Comparison of ENCODE assay signal across 11 mouse cellular contexts in genomic region chr2:155962991-155963390, GRCm38 (mm10). TPM values are rescaled to one million over a fixed set of nuclear protein-coding genes. Genes with fewer than 3 reads are reported as not detected.
DNase-seq lines count a peak whose midpoint lies in the region; ATAC-seq lines count a peak whose summit lies in the region.
"Had no signal": no experiment of that assay in that cellular context is flagged by ENCODE, and none has a peak within 500 bp of the region (broad histone marks: within the 10 kb centered on the region; RNA-seq: fewer than 3 reads in every experiment).

No protein-coding gene starts in this region.

- WGBS in embryonic facial prominence, embryonic 11.5 days = 61% methylated on average over 1 of the region's 1 CpGs
- WGBS in embryonic facial prominence, embryonic 10.5 days = 63% methylated on average over 1 of the region's 1 CpGs
- 72% methylated on average over 1 of the region's 1 CpGs for whole genome bisulfite sequencing in limb, embryonic 10.5 days

- no peaks in the 10 kb centered on the region for H3K9me3 ChIP-seq in embryonic facial prominence, embryonic 11.5 days (replicated peaks; ENCODE audit: control insufficient read depth, low read length)
- H3K9me3 ChIP-seq in embryonic facial prominence, embryonic 10.5 days = no peaks in the 10 kb centered on the region
- H3K9me3 ChIP-seq in limb, embryonic 10.5 days (replicated peaks) = no peaks in the 10 kb centered on the region
- H3K9me3 ChIP-seq: G1E had no signal

- DNase-seq in embryonic facial prominence, embryonic 11.5 days (ENCODE audit: low spot score) = peak; percentile 36
- DNase-seq in embryonic facial prominence, embryonic 10.5 days (ENCODE audit: low spot score) = no peak
- DNase-seq in left cerebral cortex, postnatal 14 days (ENCODE audit: low spot score in 2 of 2) = peak; percentile 31 to 73
- no peak for DNase-seq in left cerebral cortex, adult 11 months (ENCODE audit: low spot score)
- peak; percentile 71 for DNase-seq in MN1 (ENCODE audit: low spot score)
- DNase-seq in limb, embryonic 10.5 days (ENCODE audit: low spot score) = peak; percentile 26
- DNase-seq in Muller cell, postnatal 12 days (ENCODE audit: inconsistent ontology term) = no peak
- DNase-seq in ovary, adult 18-20 months (ENCODE audit: low spot score) = no peak

- no peak overlapping the region for H3K4me3 ChIP-seq in embryonic facial prominence, embryonic 11.5 days (ENCODE audit: low read depth, low read length)
- H3K4me3 ChIP-seq in embryonic facial prominence, embryonic 10.5 days = no peak overlapping the region
- H3K4me3 ChIP-seq in limb, embryonic 10.5 days = no peak overlapping the region

- peaks cover 20% of the 10 kb centered on the region for H3K36me3 ChIP-seq in embryonic facial prominence, embryonic 11.5 days (replicated peaks; ENCODE audit: control insufficient read depth, insufficient read depth, low read depth, low read length)
- peaks cover 87% of the 10 kb centered on the region for H3K36me3 ChIP-seq in embryonic facial prominence, embryonic 10.5 days (replicated peaks)
- H3K36me3 ChIP-seq in limb, embryonic 10.5 days = peaks cover 86% of the 10 kb centered on the region

- intact Hi-C loops in left cerebral cortex, postnatal 14 days (cut with DNase I) = loop anchor here (5.0 kb wide), 1 partner anchor 179 kb away; the partner anchor contains the start of genes Nfs1 and Romo1

- no peak for ATAC-seq in embryonic facial prominence, embryonic 11.5 days (replicated peaks; ENCODE audit: insufficient number of reproducible peaks, low FRiP score, low TSS enrichment, low read depth)

- no peak overlapping the region for H3K27ac ChIP-seq in embryonic facial prominence, embryonic 11.5 days (replicated peaks; ENCODE audit: low read depth, low read length)
- no peak overlapping the region for H3K27ac ChIP-seq in embryonic facial prominence, embryonic 10.5 days (replicated peaks)
- H3K27ac ChIP-seq in limb, embryonic 10.5 days = no peak overlapping the region

- H3K4me2 ChIP-seq in embryonic facial prominence, embryonic 11.5 days (ENCODE audit: low read depth, low read length) = no peak overlapping the region
- H3K4me2 ChIP-seq: heart, embryonic 11.5 days had no signal

- no peaks in the 10 kb centered on the region for H3K4me1 ChIP-seq in embryonic facial prominence, embryonic 11.5 days (ENCODE audit: control insufficient read depth, insufficient read depth, low read length)
- H3K4me1 ChIP-seq in embryonic facial prominence, embryonic 10.5 days = no peaks in the 10 kb centered on the region
- H3K4me1 ChIP-seq in limb, embryonic 10.5 days = no peaks in the 10 kb centered on the region

- no peaks in the 10 kb centered on the region for H3K27me3 ChIP-seq in embryonic facial prominence, embryonic 11.5 days (ENCODE audit: control insufficient read depth, insufficient read depth, low read length)
- no peaks in the 10 kb centered on the region for H3K27me3 ChIP-seq in embryonic facial prominence, embryonic 10.5 days (replicated peaks; ENCODE audit: low read depth, poor library complexity, severe bottlenecking)
- no peaks in the 10 kb centered on the region for H3K27me3 ChIP-seq in limb, embryonic 10.5 days (ENCODE audit: low read depth, poor library complexity, severe bottlenecking)

- H3K9ac ChIP-seq in embryonic facial prominence, embryonic 11.5 days (replicated peaks; ENCODE audit: low read length) = no peak overlapping the region

RNA-seq across cellular contexts. Expression of gene Cep250, which starts 6.7 kb away (rescaled TPM):
- 13.4 and 14.0 TPM in 2 replicates for polyA plus RNA-seq in embryonic facial prominence, embryonic 11.5 days (2014; fragmentation: Nextera tagmentation; extraction: Ambion mirVana)
- polyA plus RNA-seq in embryonic facial prominence, embryonic 10.5 days (2016; fragmentation: Nextera tagmentation; extraction: Ambion mirVana) = 29.8 and 31.4 TPM in 2 replicates
- total RNA-seq in left cerebral cortex, postnatal 14 days (2021) = 10 to 100 TPM; 15.1 to 16.3 TPM
- 28.7 and 34.3 TPM in 2 replicates for polyA plus RNA-seq in limb, embryonic 10.5 days (2016; fragmentation: Nextera tagmentation; extraction: Ambion mirVana)

RNA-seq across cellular contexts. Expression of gene Gdf5, which starts 17.8 kb away (rescaled TPM):
- 3.2 TPM in 2 replicates for polyA plus RNA-seq in embryonic facial prominence, embryonic 11.5 days (2014; fragmentation: Nextera tagmentation; extraction: Ambion mirVana)
- 0.52 and 0.91 TPM in 2 replicates for polyA plus RNA-seq in embryonic facial prominence, embryonic 10.5 days (2016; fragmentation: Nextera tagmentation; extraction: Ambion mirVana)
- under 1 TPM; 0.29 to 0.55 TPM for total RNA-seq in left cerebral cortex, postnatal 14 days (2021)
- polyA plus RNA-seq in limb, embryonic 10.5 days (2016; fragmentation: Nextera tagmentation; extraction: Ambion mirVana) = 1.4 and 8.1 TPM in 2 replicates
- polyA plus RNA-seq: G1E had no signal

RNA-seq across cellular contexts. Expression of gene Gm15557, which starts 22.5 kb away (rescaled TPM):
- not detected in 2 replicates for polyA plus RNA-seq in embryonic facial prominence, embryonic 11.5 days (2014; fragmentation: Nextera tagmentation; extraction: Ambion mirVana)
- polyA plus RNA-seq in embryonic facial prominence, embryonic 10.5 days (2016; fragmentation: Nextera tagmentation; extraction: Ambion mirVana) = 0.12 TPM in 1 of 2 replicates, not detected in the other
- not detected for total RNA-seq in left cerebral cortex, postnatal 14 days (2021)
- 0.13 and 0.18 TPM in 2 replicates for polyA plus RNA-seq in limb, embryonic 10.5 days (2016; fragmentation: Nextera tagmentation; extraction: Ambion mirVana)
- total RNA-seq: left cerebral cortex, postnatal 10 days had no signal
- polyA plus RNA-seq: heart, embryonic 11.5 days had no signal

RNA-seq across cellular contexts. Expression of gene Uqcc1, which starts 32.9 kb away (rescaled TPM):
- polyA plus RNA-seq in embryonic facial prominence, embryonic 11.5 days (2014; fragmentation: Nextera tagmentation; extraction: Ambion mirVana) = 85.3 and 87.7 TPM in 2 replicates
- 74.2 and 82.8 TPM in 2 replicates for polyA plus RNA-seq in embryonic facial prominence, embryonic 10.5 days (2016; fragmentation: Nextera tagmentation; extraction: Ambion mirVana)
- total RNA-seq in left cerebral cortex, postnatal 14 days (2021) = 10 to 100 TPM; 45.8 to 50.2 TPM
- polyA plus RNA-seq in limb, embryonic 10.5 days (2016; fragmentation: Nextera tagmentation; extraction: Ambion mirVana) = 78.6 and 83.1 TPM in 2 replicates

RNA-seq across cellular contexts. Expression of gene 6430550D23Rik, which starts 44.8 kb away (rescaled TPM):
- 0.89 and 1.5 TPM in 2 replicates for polyA plus RNA-seq in embryonic facial prominence, embryonic 11.5 days (2014; fragmentation: Nextera tagmentation; extraction: Ambion mirVana)
- 0.91 and 1.4 TPM in 2 replicates for polyA plus RNA-seq in embryonic facial prominence, embryonic 10.5 days (2016; fragmentation: Nextera tagmentation; extraction: Ambion mirVana)
- 1 to 10 TPM in 1 of 2 experiments, under 1 TPM in 1; 0.88 to 1.3 TPM for total RNA-seq in left cerebral cortex, postnatal 14 days (2021)
- 1.2 and 1.5 TPM in 2 replicates for polyA plus RNA-seq in limb, embryonic 10.5 days (2016; fragmentation: Nextera tagmentation; extraction: Ambion mirVana)

Comparison
In these comparisons a context has a peak if more than half of its experiments do, and no peak if none do; other contexts are left out.
1. DNase-seq: peak in embryonic facial prominence, embryonic 11.5 days (single experiment), left cerebral cortex, postnatal 14 days (2 of 2), MN1 (single experiment) and limb, embryonic 10.5 days (single experiment); none in embryonic facial prominence, embryonic 10.5 days (single experiment), left cerebral cortex, adult 11 months (single experiment), Muller cell, postnatal 12 days (single experiment) and ovary, adult 18-20 months (single experiment).